Mouse (Mus musculus) cerebellum, adult 2 months (tissue): ENCODE results near the gene Pibf1.

ENCODE experiments used
- CTCF ChIP-seq: fragments of 200-500 bp; IDR thresholded peaks from 2 replicates; pipeline ENCODE4 v1.5.1; 2011; ENCODE audit warnings: low read depth, mild to moderate bottlenecking, control low read depth, low read length, moderate library complexity, borderline replicate concordance; ENCODE audit not compliant: insufficient read depth
- POLR2A ChIP-seq: fragments of 200-500 bp; IDR thresholded peaks from 2 replicates; pipeline ENCODE4 v1.6.1; 2011; ENCODE audit warnings: low read length, control low read depth, borderline replicate concordance; ENCODE audit not compliant: insufficient read depth

GRCm38 (mm10) chr14:99099967-99100587 is 853 bp downstream of the Pibf1 start:
- TF ChIP-seq CTCF (no peak), POLR2A (no peak)
